Mouse (Mus musculus): Measurements from ENCODE around the gene Rinl.

The Rinl gene

GRCm38 (mm10) chr7:28822993-28823903 lies 34.5 kb downstream of the Rinl start:
- DNase-seq (ENCODE audit: low read depth, low spot score) = no peak

- DNase-seq (ENCODE audit: low read depth, low spot score) = no peak
Observed at GRCm38 (mm10) chr7:28823932-28824331, 35.2 kb downstream of the Rinl start.

- peak; percentile 96 for DNase-seq (ENCODE audit: low read depth, low spot score)
Observed at GRCm38 (mm10) chr7:28824941-28825685, 36.3 kb downstream of the Rinl start, which contains the start of gene Ech1. Ech1 (plus strand) TSS chr7:28825217.

GRCm38 (mm10) chr7:28825686-28826401 lies 37.1 kb downstream of the Rinl start:
- no peak for DNase-seq (ENCODE audit: low read depth, low spot score)

- no peak for DNase-seq (ENCODE audit: low read depth, low spot score)
Observed at GRCm38 (mm10) chr7:28826402-28826772, 37.6 kb downstream of the Rinl start.

GRCm38 (mm10) chr7:28827338-28827737 lies 38.6 kb downstream of the Rinl start:
- DNase-seq (ENCODE audit: low read depth, low spot score) = peak; percentile 92

GRCm38 (mm10) chr7:28829821-28830220 lies 41.1 kb downstream of the Rinl start:
- DNase-seq (ENCODE audit: low read depth, low spot score) = no peak

- no peak for DNase-seq (ENCODE audit: low read depth, low spot score)
Observed at GRCm38 (mm10) chr7:28830981-28831380, 42.2 kb downstream of the Rinl start.

GRCm38 (mm10) chr7:28831411-28832125 lies 42.8 kb downstream of the Rinl start:
- no peak for DNase-seq (ENCODE audit: low read depth, low spot score)

GRCm38 (mm10) chr7:28832137-28832536 lies 43.4 kb downstream of the Rinl start:
- DNase-seq (ENCODE audit: low read depth, low spot score) = no peak

- DNase-seq (ENCODE audit: low read depth, low spot score) = no peak
Observed at GRCm38 (mm10) chr7:28833723-28834347, 45.1 kb downstream of the Rinl start, which contains the start of gene Lgals4. Lgals4 (plus strand) TSS chr7:28833854.

- no peak for DNase-seq (ENCODE audit: low read depth, low spot score)
Observed at GRCm38 (mm10) chr7:28836936-28837335, 48.2 kb downstream of the Rinl start.

- DNase-seq (ENCODE audit: low read depth, low spot score) = no peak
Observed at GRCm38 (mm10) chr7:28838331-28838730, 49.6 kb downstream of the Rinl start.

- DNase-seq (ENCODE audit: low read depth, low spot score) = no peak
Observed at GRCm38 (mm10) chr7:28847273-28847672, 58.5 kb downstream of the Rinl start.
